Mouse (Mus musculus) lung, adult 2 months (tissue): ENCODE measurements around the gene Lrmda.

ENCODE experiments used
- CTCF ChIP-seq: fragments of 200-500 bp; IDR thresholded peaks from 2 replicates; pipeline ENCODE4 v1.5.1; 2011; ENCODE audit warnings: mild to moderate bottlenecking, low read length, control low read depth; ENCODE audit not compliant: insufficient read depth
- POLR2A ChIP-seq: fragments of 200-500 bp; IDR thresholded peaks from 2 replicates; pipeline ENCODE4 v1.6.1; 2011; ENCODE audit warnings: low read depth, mild to moderate bottlenecking, control low read depth, low read length, borderline replicate concordance; ENCODE audit errors: extremely low read depth

DNA sequence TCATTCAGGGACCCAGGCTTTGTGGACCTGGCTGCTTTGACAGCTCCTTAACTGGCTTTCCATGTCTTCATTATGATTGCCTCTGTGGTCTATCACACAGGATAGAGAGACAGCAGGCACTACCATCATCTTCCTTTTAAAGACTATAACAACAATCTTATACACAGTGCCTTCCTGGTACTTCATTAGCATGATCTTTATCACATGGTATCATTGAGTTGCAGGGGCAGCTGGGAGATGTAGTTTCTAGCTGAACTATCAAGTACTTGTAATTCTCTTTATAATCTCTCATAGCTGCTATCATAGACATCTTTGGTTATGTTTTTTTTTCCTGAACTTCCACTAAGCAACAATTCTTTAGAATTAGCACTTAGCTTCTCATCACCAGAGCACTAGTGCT is 474.8 kb downstream of the Lrmda start:
- TF ChIP-seq POLR2A (no peak), CTCF (no peak)
